Mouse (Mus musculus) midbrain, embryonic 14.5 days (tissue): ENCODE measurements around the gene Shisa4. TPM values are rescaled to one million over a fixed set of nuclear protein-coding genes. Genes with fewer than 3 reads are reported as not detected.

Experiments
- ATAC-seq: fragments of 200-750 bp; cut with Nextera tagmentation; 2 replicates; pipeline ENCODE4 v1.8.0; 2017; ENCODE audit warnings: moderate number of reproducible peaks, moderate library complexity; ENCODE audit not compliant: low FRiP score, low TSS enrichment
- DNase-seq: peaks from one replicate; pipeline ENCODE4 v3.0.0-alpha.2; 2015
- H3K27ac ChIP-seq: fragments of 300-500 bp; sonication (generic); replicated peaks from 2 replicates; pipeline ENCODE4 v1.5.1; 2014; ENCODE audit warnings: mild to moderate bottlenecking, low read depth, low read length, moderate library complexity
- H3K27me3 ChIP-seq: fragments of 300-500 bp; sonication (generic); 2 replicates; pipeline ENCODE4 v1.6.1; 2014; ENCODE audit warnings: low read length, control low read depth, mixed read lengths; ENCODE audit not compliant: control insufficient read depth, insufficient read depth
- H3K36me3 ChIP-seq: fragments of 300-500 bp; sonication (generic); 2 replicates; pipeline ENCODE4 v1.6.1; 2014; ENCODE audit warnings: low read length, control low read depth; ENCODE audit not compliant: control insufficient read depth, insufficient read depth
- H3K4me1 ChIP-seq: fragments of 300-500 bp; sonication (generic); 2 replicates; pipeline ENCODE4 v1.6.1; 2014; ENCODE audit warnings: mild to moderate bottlenecking, antibody characterized with exemption, low read length, control low read depth; ENCODE audit not compliant: control insufficient read depth, insufficient read depth
- H3K4me2 ChIP-seq: fragments of 300-500 bp; sonication (generic); 2 replicates; pipeline ENCODE4 v1.6.1; 2014; ENCODE audit warnings: mild to moderate bottlenecking, low read length, moderate library complexity
- H3K4me3 ChIP-seq: fragments of 300-500 bp; sonication (generic); replicated peaks from 2 replicates; pipeline ENCODE4 v1.5.1; 2014; ENCODE audit warnings: low read depth, low read length
- H3K9ac ChIP-seq: fragments of 300-500 bp; sonication (generic); replicated peaks from 2 replicates; pipeline ENCODE4 v1.6.1; 2014; ENCODE audit warnings: mild to moderate bottlenecking, low read length, moderate library complexity
- H3K9me3 ChIP-seq: fragments of 300-500 bp; sonication (generic); 2 replicates; pipeline ENCODE4 v1.6.1; 2016; ENCODE audit warnings: low read length, control low read depth, mixed read lengths; ENCODE audit not compliant: control insufficient read depth
- WGBS: fragments of 180-500 bp; shearing (Covaris S2); extraction: QIAGEN DNeasy Blood & Tissue Kit; methylation state at CpG from one replicate; pipeline ENCODE4 v1.1.7; 2014; 5-methylcytosine and 5-hydroxymethylcytosine counted together
- polyA plus RNA-seq: library from polyadenylated mRNA; unstranded; fragments of >200 nt; fragmentation: Nextera tagmentation; extraction: Ambion mirVana; gene quantifications from 2 replicates; pipeline ENCODE4 v1.2.1, GENCODE M21; 2014

Gene Shisa4
- polyA plus RNA-seq, 1 experiment from 2014 or later, result 59.3 TPM

DNA sequence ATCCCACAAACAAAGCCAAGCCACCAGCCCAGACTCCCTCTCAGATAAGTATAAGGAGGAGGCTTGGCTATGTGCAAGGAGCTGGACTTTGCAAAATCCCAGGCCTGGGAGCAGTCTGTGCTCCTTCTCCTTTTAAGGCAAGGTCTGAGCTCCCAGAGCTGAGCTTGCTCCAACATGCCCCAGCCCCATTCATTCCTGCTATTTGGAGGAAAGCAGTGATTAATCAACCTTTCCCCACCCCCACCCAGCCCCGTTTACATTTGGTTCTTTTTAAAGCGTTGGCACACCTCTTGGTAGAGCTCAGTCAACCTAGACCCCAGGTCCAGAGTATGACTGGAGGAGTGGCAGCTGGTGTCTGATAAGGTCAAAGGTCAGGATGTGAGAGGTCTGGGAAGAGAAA is 16.0 kb downstream of the Shisa4 start:
- Histone ChIP-seq H3K4me2 (no peak overlapping the region), H3K27me3 (no peaks in the 10 kb centered on the region), H3K9ac (no peak overlapping the region), H3K4me1 (no peaks in the 10 kb centered on the region), H3K27ac (no peak overlapping the region), H3K36me3 (no peaks in the 10 kb centered on the region), H3K4me3 (no peak overlapping the region), H3K9me3 (no peaks in the 10 kb centered on the region)
- DNase-seq (no peak), ATAC-seq (no peak)
- WGBS, result 20% methylated on average over 2 of the region's 2 CpGs

- no peaks in the 10 kb centered on the region for H3K36me3 ChIP-seq
- H3K4me1 ChIP-seq, result no peaks in the 10 kb centered on the region
- no peak overlapping the region for H3K9ac ChIP-seq
- H3K4me2 ChIP-seq, result no peak overlapping the region
- no peak for DNase-seq
- no peaks in the 10 kb centered on the region for H3K9me3 ChIP-seq
- WGBS, result 85% methylated on average over 3 of the region's 3 CpGs
- no peaks in the 10 kb centered on the region for H3K27me3 ChIP-seq
- no peak overlapping the region for H3K4me3 ChIP-seq
- H3K27ac ChIP-seq, result no peak overlapping the region
- ATAC-seq, result no peak
Observed at GRCm38 (mm10) chr1:135351953-135352352, 23.1 kb downstream of the Shisa4 start.

- Histone ChIP-seq H3K4me2 (no peak overlapping the region), H3K27me3 (no peaks in the 10 kb centered on the region), H3K4me3 (no peak overlapping the region), H3K9ac (no peak overlapping the region), H3K36me3 (no peaks in the 10 kb centered on the region), H3K4me1 (no peaks in the 10 kb centered on the region), H3K27ac (no peak overlapping the region), H3K9me3 (no peaks in the 10 kb centered on the region)
- ATAC-seq (no peak), DNase-seq (no peak)
- WGBS, result 60% methylated on average over 4 of the region's 4 CpGs
Observed at GRCm38 (mm10) chr1:135347498-135348169, 27.4 kb downstream of the Shisa4 start.

DNA sequence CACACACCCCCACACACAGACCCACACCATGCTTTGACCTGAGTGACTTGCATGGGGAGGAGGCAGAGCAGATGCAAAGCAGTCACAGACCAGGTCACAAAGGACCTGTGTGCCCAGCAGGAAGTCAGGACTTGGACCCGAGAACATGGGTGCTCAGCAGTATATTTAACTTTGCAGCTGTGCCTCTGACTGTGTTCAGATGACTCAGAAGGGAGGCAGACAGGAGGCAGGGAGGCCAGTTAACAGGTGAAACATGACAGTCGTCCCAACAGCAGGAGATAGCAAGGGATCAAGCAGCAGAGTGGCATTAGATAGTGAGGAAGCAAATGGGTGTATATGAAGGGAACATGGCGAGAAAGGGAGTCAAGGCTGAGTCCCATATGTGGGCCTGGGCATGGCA is 28.1 kb downstream of the Shisa4 start:
- Histone ChIP-seq H3K27me3 (no peaks in the 10 kb centered on the region), H3K4me3 (no peak overlapping the region), H3K27ac (no peak overlapping the region), H3K9me3 (no peaks in the 10 kb centered on the region), H3K4me1 (no peaks in the 10 kb centered on the region), H3K36me3 (no peaks in the 10 kb centered on the region), H3K9ac (no peak overlapping the region), H3K4me2 (no peak overlapping the region)
- no peak for DNase-seq
- no peak for ATAC-seq
- WGBS, result 68% methylated on average over 3 of the region's 3 CpGs

GRCm38 (mm10) chr1:135344026-135344425 is 31.0 kb downstream of the Shisa4 start:
- Histone ChIP-seq H3K36me3 (no peaks in the 10 kb centered on the region), H3K27me3 (no peaks in the 10 kb centered on the region), H3K4me2 (no peak overlapping the region), H3K4me1 (no peaks in the 10 kb centered on the region), H3K4me3 (no peak overlapping the region), H3K27ac (no peak overlapping the region), H3K9ac (no peak overlapping the region), H3K9me3 (no peaks in the 10 kb centered on the region)
- ATAC-seq, result no peak
- DNase-seq, result no peak
- WGBS, result 65% methylated on average over 4 of the region's 4 CpGs

DNA sequence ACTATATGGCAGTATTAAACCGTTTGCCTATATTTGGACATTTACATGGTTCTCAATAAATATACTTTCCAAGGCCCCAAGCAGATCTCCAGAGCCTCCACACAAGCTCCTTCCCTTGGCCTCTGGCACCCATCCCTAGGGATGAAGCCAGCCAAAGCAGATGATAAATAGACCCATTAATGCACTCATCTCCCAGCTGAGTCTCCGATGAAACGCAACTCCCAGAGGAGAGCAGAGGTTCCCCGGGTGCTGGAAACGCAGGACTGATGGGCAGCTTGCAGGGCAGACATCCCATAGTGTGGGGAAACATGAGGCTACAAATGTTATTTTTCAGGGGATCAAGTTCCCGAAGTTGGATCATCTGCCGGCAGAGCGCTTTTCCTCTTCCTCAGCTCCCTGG is 33.1 kb downstream of the Shisa4 start:
- DNase-seq, result no peak
- H3K9ac ChIP-seq, result no peak overlapping the region
- no peaks in the 10 kb centered on the region for H3K9me3 ChIP-seq
- H3K4me2 ChIP-seq, result no peak overlapping the region
- 85% methylated on average over 8 of the region's 8 CpGs for WGBS
- no peaks in the 10 kb centered on the region for H3K4me1 ChIP-seq
- H3K27me3 ChIP-seq, result no peaks in the 10 kb centered on the region
- H3K4me3 ChIP-seq, result no peak overlapping the region
- H3K27ac ChIP-seq, result no peak overlapping the region
- ATAC-seq, result no peak
- no peaks in the 10 kb centered on the region for H3K36me3 ChIP-seq

DNA sequence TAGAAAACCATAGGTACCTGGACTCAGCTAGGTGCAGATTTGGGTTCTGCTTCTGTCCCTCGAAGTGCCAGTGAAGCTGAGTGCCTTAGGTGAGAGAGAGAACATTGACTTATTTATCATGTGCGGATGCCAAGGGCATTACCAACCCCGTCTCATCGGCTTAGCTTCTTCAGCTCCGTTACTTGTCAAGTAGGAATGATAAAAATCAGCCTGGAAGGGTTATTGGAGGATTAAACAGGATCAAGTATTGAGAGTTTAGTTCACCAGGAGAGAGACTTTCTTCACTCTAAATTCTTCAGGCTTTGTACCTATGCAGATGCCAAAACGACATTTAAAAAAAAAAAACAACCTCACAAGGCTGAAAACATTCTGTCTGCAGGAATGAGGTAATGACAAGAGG is 44.5 kb downstream of the Shisa4 start:
- H3K27me3 ChIP-seq, result no peaks in the 10 kb centered on the region
- 71% methylated on average over 6 of the region's 6 CpGs for WGBS
- no peaks in the 10 kb centered on the region for H3K9me3 ChIP-seq
- H3K4me2 ChIP-seq, result no peak overlapping the region
- no peaks in the 10 kb centered on the region for H3K36me3 ChIP-seq
- no peak overlapping the region for H3K9ac ChIP-seq
- ATAC-seq (no peak), DNase-seq (no peak)
- no peak overlapping the region for H3K27ac ChIP-seq
- H3K4me1 ChIP-seq, result no peaks in the 10 kb centered on the region
- no peak overlapping the region for H3K4me3 ChIP-seq

DNA sequence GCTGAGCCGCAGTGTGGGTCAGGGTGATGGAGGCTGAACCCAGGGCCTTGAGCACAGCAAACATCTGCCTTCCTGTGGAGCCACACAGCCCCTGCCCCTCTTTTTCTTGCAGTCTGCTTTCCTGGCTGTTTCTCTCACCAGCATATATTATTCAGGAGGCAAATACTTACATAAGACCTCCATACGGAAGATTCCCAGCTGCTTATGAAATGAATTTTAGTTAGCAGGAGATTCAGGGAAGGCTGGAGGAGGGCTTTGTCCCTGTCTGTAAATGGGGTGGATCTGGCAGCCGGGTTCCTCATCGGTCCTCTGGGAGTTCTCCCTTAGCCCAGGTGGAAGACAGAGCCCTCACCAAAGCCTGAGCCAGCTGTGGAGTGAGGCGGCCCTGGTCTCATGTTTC is 46.7 kb downstream of the Shisa4 start:
- Histone ChIP-seq H3K4me1 (no peaks in the 10 kb centered on the region), H3K36me3 (no peaks in the 10 kb centered on the region), H3K9me3 (no peaks in the 10 kb centered on the region), H3K4me2 (no peak overlapping the region), H3K4me3 (no peak overlapping the region), H3K9ac (no peak overlapping the region), H3K27me3 (no peaks in the 10 kb centered on the region), H3K27ac (no peak overlapping the region)
- ATAC-seq (no peak), DNase-seq (no peak)
- WGBS, result 71% methylated on average over 5 of the region's 5 CpGs

DNA sequence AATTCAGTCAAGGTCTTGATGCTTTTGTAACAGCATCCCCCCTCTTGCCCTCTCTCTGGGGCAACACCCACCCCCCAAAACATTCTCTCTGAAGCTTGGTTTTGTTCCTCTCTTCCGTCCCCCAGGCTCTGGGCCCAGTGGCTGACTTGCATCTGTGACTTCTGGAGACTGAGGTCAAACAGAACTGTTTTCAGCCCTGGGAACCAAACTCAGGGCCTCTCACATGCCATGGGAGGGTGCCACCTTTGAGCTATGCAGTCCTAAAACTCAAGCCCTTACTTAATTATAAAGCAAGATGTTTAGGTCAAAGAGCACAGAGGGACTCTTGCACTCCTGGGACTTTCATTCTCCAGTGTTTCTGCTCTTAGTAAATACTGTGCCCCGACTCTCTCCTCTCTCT is 49.1 kb downstream of the Shisa4 start:
- no peaks in the 10 kb centered on the region for H3K36me3 ChIP-seq
- H3K9ac ChIP-seq, result no peak overlapping the region
- no peaks in the 10 kb centered on the region for H3K4me1 ChIP-seq
- no peak for ATAC-seq
- no peaks in the 10 kb centered on the region for H3K9me3 ChIP-seq
- no peak overlapping the region for H3K4me2 ChIP-seq
- no peak overlapping the region for H3K27ac ChIP-seq
- 78% methylated on average over 2 of the region's 2 CpGs for WGBS
- no peaks in the 10 kb centered on the region for H3K27me3 ChIP-seq
- no peak overlapping the region for H3K4me3 ChIP-seq
- DNase-seq, result no peak
